Mouse (Mus musculus) G1E (cell line): ENCODE measurements around the gene Arhgef19.

Experiments
- CTCF ChIP-seq: IDR thresholded peaks from 2 replicates; pipeline ENCODE4 v1.5.1; 2012; ENCODE audit warnings: low read depth, low read length, inconsistent platforms, mixed read lengths
- GATA1 ChIP-seq: IDR thresholded peaks from 2 replicates; pipeline ENCODE4 v1.6.1; 2012; ENCODE audit warnings: borderline replicate concordance, low read length, inconsistent platforms, mixed read lengths
- GATA2 ChIP-seq: IDR thresholded peaks from 2 replicates; pipeline ENCODE4 v1.6.1; 2012; ENCODE audit warnings: low read depth, low read length, inconsistent platforms, borderline replicate concordance

GRCm38 (mm10) chr4:141301116-141301553, 61.8 kb downstream of the Arhgef19 start, which contains the start of gene Epha2:
- no peak for TF ChIP-seq CTCF
- no peak for TF ChIP-seq GATA2
- TF ChIP-seq GATA1 = no peak
